Mouse (Mus musculus): Measurements from ENCODE around the gene Zfp524. TPM values are rescaled to one million over a fixed set of nuclear protein-coding genes. Genes with fewer than 3 reads are reported as not detected.

Gene Zfp524
- total and polyA plus RNA-seq, 2 experiments from 2014 or later: 3.5 to 7.3 TPM

DNA sequence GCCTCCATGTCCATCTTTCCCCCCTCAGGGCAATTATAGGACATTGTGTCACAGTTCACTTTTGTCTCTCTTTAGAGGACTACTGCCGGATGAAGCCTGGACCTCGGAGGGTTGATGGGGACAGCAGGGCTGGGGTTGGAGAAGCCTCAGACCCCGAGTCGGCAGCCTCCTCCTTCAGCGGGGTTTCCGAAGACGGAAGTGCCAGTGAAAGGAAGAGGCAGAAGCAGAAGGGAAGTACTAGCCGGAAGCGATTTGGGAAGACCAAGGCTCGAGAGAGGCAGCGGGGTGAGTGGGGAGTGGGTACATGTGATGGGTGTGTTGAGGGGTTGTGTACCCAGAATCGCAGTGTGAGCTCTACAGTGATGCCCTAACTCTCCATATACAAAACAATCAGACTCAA, 45.2 kb downstream of the Zfp524 start:
- Histone ChIP-seq H3K9ac (replicated peaks; ENCODE audit: low read length, poor library complexity, severe bottlenecking) (0 out of 2 replicates have a peak overlapping the region, but pooled peaks have one; percentile 81), H3K36me3 (ENCODE audit: insufficient read depth, low read length) (no peaks in the 10 kb centered on the region), H3K27me3 (ENCODE audit: insufficient read depth, low read length) (peaks cover 6% of the 10 kb centered on the region; the same call in 1 of the 2 replicates), H3K4me1 (ENCODE audit: insufficient read depth, low read length) (peaks cover 20% of the 10 kb centered on the region; the same call in 1 of the 2 replicates), H3K27ac (ENCODE audit: low read depth, low read length) (peak overlapping the region; percentile 95), H3K4me2 (ENCODE audit: low read depth, low read length, poor library complexity, severe bottlenecking) (no peak overlapping the region), H3K4me3 (ENCODE audit: low read depth, low read length) (no peak overlapping the region), H3K9me3 (ENCODE audit: low read length) (no peaks in the 10 kb centered on the region)
- DNase-seq (ENCODE audit: low spot score) (no peak), ATAC-seq (ENCODE audit: low FRiP score) (no peak)
- 91% methylated on average over 12 of the region's 12 CpGs for WGBS
- no peak for TF ChIP-seq CTCF (IDR thresholded peaks at IDR 0.05)

DNA sequence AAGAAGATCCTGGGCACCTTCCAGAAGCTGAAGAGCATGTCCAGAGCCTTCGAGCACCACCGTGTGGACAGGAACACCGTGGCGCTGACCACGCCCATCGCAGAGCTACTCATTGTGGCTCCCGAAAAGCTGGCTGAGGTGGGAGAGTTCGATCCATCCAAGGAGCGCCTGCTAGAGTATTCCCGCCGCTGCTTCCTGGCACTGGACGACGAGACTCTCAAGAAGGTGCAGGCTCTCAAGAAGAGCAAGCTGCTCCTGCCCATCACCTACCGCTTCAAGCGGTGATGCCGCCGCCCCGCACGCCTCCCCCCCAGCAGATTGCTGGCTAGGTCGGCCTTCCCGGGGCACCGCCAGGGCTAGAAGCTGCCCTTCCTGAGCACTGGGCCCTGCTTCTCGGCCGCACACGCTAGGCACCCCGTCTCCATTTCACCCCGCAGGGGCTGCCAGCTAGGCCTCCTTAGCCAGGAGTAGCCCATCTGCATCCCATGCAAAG, 46.1 kb downstream of the Zfp524 start:
- peak; percentile 79 for TF ChIP-seq CTCF (IDR thresholded peaks at IDR 0.05)
- Histone ChIP-seq H3K27ac (ENCODE audit: low read depth, low read length) (peak overlapping the region; percentile 95), H3K27me3 (ENCODE audit: insufficient read depth, low read length) (no peaks in the 10 kb centered on the region; the same call in 1 of the 2 replicates), H3K4me2 (ENCODE audit: low read depth, low read length, poor library complexity, severe bottlenecking) (peak overlapping the region; percentile 88), H3K4me1 (ENCODE audit: insufficient read depth, low read length) (peaks cover 15% of the 10 kb centered on the region; the same call in 1 of the 2 replicates), H3K9me3 (ENCODE audit: low read length) (no peaks in the 10 kb centered on the region), H3K36me3 (ENCODE audit: insufficient read depth, low read length) (no peaks in the 10 kb centered on the region), H3K9ac (replicated peaks; ENCODE audit: low read length, poor library complexity, severe bottlenecking) (peak overlapping the region; percentile 81), H3K4me3 (ENCODE audit: low read depth, low read length) (peak overlapping the region; percentile 70)
- no peak for ATAC-seq (ENCODE audit: low FRiP score)
- 2% methylated on average over 27 of the region's 27 CpGs for WGBS
- DNase-seq (ENCODE audit: low spot score): peak; percentile 92

DNA sequence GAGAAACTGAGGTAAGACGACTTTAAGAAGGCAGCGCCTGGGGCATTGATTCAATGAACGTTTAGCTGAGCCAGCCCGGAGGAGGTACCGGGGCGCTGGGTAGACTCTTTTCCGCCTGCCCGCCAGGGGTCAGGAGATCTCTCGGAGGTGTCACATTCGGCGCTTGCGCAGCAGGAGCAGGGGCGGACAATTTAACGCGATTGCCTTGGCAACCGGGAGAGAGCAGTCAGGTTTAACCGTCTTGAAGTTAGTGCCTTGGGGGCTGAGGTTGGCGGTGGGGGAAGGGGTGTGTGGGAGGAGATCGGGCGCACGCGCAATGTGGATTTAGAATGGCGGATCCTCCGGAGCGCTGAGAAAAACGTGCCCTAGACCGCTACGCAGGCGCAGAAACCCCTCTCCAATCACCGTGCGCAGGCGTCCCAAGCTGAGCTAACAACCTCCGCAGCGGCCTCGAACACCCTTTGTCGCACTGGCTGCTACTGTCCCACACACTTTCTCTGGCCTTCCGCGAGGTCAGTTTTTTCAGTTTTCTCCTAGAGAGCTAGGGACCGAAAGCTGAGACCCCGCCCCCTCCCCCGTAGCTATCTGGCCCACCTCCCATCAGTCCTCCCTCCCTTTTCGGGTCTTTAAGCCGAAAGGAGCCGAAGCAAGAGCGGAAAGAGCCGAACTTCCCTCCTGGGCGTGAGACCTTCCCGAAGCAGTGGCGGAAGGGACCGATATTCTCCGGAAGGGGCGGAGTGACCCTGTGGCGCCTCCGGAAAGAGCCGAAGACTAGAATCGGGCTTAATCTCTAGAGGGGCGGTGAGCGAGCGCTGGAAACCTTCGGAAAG, 46.9 kb downstream of the Zfp524 start:
- peak; percentile 81 for TF ChIP-seq CTCF (IDR thresholded peaks at IDR 0.05)
- Histone ChIP-seq H3K4me2 (ENCODE audit: low read depth, low read length, poor library complexity, severe bottlenecking) (peak overlapping the region; percentile 88), H3K4me3 (ENCODE audit: low read depth, low read length) (peak overlapping the region; percentile 70), H3K27me3 (ENCODE audit: insufficient read depth, low read length) (no peaks in the 10 kb centered on the region), H3K27ac (ENCODE audit: low read depth, low read length) (peak overlapping the region; percentile 95), H3K9ac (replicated peaks; ENCODE audit: low read length, poor library complexity, severe bottlenecking) (peak overlapping the region; percentile 81), H3K9me3 (ENCODE audit: low read length) (no peaks in the 10 kb centered on the region), H3K36me3 (ENCODE audit: insufficient read depth, low read length) (no peaks in the 10 kb centered on the region), H3K4me1 (ENCODE audit: insufficient read depth, low read length) (peaks cover 18% of the 10 kb centered on the region; the same call in 1 of the 2 replicates)
- ATAC-seq (ENCODE audit: low FRiP score) (peak; percentile 91), DNase-seq (ENCODE audit: low spot score) (peak; percentile 99)
- WGBS: under 1% methylated on average over 60 of the region's 60 CpGs

DNA sequence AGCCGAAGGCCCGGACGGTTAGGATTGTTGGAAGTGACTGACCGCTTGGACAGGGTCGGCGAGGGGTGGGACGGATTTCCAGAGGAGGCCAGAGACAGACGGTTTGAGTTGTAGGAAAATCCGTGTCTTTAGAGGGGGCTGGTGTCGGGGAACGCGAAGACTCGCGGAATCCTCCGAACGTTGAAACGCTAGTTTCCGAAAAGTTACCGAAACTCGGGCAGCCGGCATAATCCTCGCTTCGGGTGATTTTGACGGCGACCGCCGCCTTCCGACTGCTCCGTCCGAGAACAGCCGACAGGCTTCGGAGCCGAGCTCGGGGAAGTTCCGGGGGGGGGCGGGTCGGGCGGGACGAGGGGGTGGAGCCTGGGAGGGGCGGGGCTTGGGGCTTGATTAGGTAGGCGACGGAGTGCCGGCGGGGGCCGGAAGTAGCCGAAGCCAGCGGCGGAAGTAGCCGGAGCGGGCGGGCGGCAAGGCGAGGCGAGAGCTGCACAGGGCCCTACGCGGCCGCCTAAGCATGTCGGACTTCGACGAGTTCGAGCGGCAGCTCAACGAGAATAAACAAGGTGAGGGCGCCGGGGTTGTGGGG, 47.7 kb downstream of the Zfp524 start, which contains the start of gene U2af2:
TSS of gene U2af2 (plus strand) at position 370 of the 586 bp plus-strand sequence.
- H3K4me1 ChIP-seq (ENCODE audit: insufficient read depth, low read length): peaks cover 18% of the 10 kb centered on the region; the same call in 1 of the 2 replicates
- peaks cover 5% of the 10 kb centered on the region; the same call in 1 of the 2 replicates for H3K36me3 ChIP-seq (ENCODE audit: insufficient read depth, low read length)
- peak within 1 kb of the TSS; percentile 95 for H3K27ac ChIP-seq (ENCODE audit: low read depth, low read length)
- peak; percentile 94 for DNase-seq (ENCODE audit: low spot score)
- no peaks in the 10 kb centered on the region for H3K27me3 ChIP-seq (ENCODE audit: insufficient read depth, low read length)
- no peak for TF ChIP-seq CTCF (IDR thresholded peaks at IDR 0.05)
- H3K4me2 ChIP-seq (ENCODE audit: low read depth, low read length, poor library complexity, severe bottlenecking): peak within 1 kb of the TSS; percentile 88
- H3K9me3 ChIP-seq (ENCODE audit: low read length): no peaks in the 10 kb centered on the region
- peak; percentile 75 for ATAC-seq (ENCODE audit: low FRiP score)
- under 1% methylated on average over 60 of the region's 65 CpGs for WGBS
- peak within 1 kb of the TSS; percentile 70 for H3K4me3 ChIP-seq (ENCODE audit: low read depth, low read length)
- peak within 1 kb of the TSS; percentile 81 for H3K9ac ChIP-seq (replicated peaks; ENCODE audit: low read length, poor library complexity, severe bottlenecking)

DNA sequence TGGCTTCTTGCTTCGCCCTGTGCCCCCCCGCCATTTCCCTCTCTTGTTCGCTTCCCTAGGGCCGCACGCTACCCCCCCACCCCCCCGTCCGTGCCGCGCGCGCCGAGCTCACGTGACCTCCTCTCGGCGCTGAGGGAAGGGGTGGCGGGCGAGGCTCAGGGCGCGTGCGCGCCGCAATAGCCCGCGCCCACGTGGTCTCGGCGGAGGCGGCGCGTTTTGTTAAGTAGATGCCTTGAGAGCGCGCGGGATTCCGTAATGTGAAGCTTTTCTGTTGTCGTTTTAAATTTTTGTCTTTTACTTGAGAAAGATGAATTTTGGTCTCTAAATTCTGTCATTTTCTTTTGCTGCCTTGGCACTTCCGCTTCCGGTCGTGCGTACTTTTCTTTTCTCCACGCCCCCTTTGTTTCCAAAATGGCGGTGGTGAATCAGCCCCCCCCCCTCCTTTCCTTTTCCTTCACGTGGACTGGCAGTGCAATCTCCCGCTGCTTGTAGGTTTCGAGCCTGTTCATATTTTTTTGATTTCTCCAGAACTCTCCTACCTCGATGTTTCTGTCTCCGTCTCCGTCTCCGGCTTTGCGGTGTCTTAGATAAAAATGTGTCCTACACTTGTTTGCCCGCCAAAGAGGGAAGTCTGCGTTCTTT, 48.3 kb downstream of the Zfp524 start:
- Histone ChIP-seq H3K27me3 (ENCODE audit: insufficient read depth, low read length) (no peaks in the 10 kb centered on the region), H3K27ac (ENCODE audit: low read depth, low read length) (peak overlapping the region; percentile 95), H3K4me3 (ENCODE audit: low read depth, low read length) (peak overlapping the region; percentile 70), H3K36me3 (ENCODE audit: insufficient read depth, low read length) (peaks cover 9% of the 10 kb centered on the region; the same call in 1 of the 2 replicates), H3K9ac (replicated peaks; ENCODE audit: low read length, poor library complexity, severe bottlenecking) (peak overlapping the region; percentile 81), H3K4me2 (ENCODE audit: low read depth, low read length, poor library complexity, severe bottlenecking) (peak overlapping the region; percentile 88), H3K4me1 (ENCODE audit: insufficient read depth, low read length) (peaks cover 18% of the 10 kb centered on the region; the same call in 1 of the 2 replicates), H3K9me3 (ENCODE audit: low read length) (no peaks in the 10 kb centered on the region)
- ATAC-seq (ENCODE audit: low FRiP score): peak; percentile 39
- under 1% methylated on average over 49 of the region's 51 CpGs for WGBS
- DNase-seq (ENCODE audit: low spot score): peak; percentile 85
- no peak for TF ChIP-seq CTCF (IDR thresholded peaks at IDR 0.05)

All from midbrain, postnatal 0 days (tissue).